Comparison of ENCODE assay signal across 11 mouse cellular contexts in genomic region chr2:146063093-146064074, GRCm38 (mm10).
DNase-seq lines count a peak whose midpoint lies in the region; ATAC-seq lines count a peak whose summit lies in the region.
"Had no signal": no experiment of that assay in that cellular context is flagged by ENCODE, and none has a peak within 500 bp of the region (broad histone marks: within the 10 kb centered on the region; RNA-seq: fewer than 3 reads in every experiment).

No protein-coding gene starts in this region.

- no peak overlapping the region; the same call in 1 of the 2 replicates for H3K27ac ChIP-seq in lung, embryonic 15.5 days
- H3K27ac ChIP-seq in embryonic facial prominence, embryonic 13.5 days = no peak overlapping the region
- no peak overlapping the region for H3K27ac ChIP-seq in hindbrain, embryonic 13.5 days
- H3K27ac ChIP-seq in neural tube, embryonic 13.5 days (replicated peaks) = 0 out of 2 replicates have a peak overlapping the region, but pooled peaks have one; percentile 4
- H3K27ac ChIP-seq: embryonic facial prominence, embryonic 15.5 days; limb, embryonic 10.5 days had no signal

- peak overlapping the region; percentile 43 for H3K4me2 ChIP-seq in lung, embryonic 15.5 days
- peak overlapping the region; percentile 43; the same call in 1 of the 2 replicates for H3K4me2 ChIP-seq in embryonic facial prominence, embryonic 13.5 days
- H3K4me2 ChIP-seq in hindbrain, embryonic 13.5 days = peak overlapping the region; percentile 46
- peak overlapping the region; percentile 47 for H3K4me2 ChIP-seq in neural tube, embryonic 13.5 days

- H3K4me1 ChIP-seq in lung, embryonic 15.5 days = peaks cover 7% of the 10 kb centered on the region; the same call in 1 of the 2 replicates
- H3K4me1 ChIP-seq in embryonic facial prominence, embryonic 13.5 days = peaks cover 26% of the 10 kb centered on the region
- H3K4me1 ChIP-seq in hindbrain, embryonic 13.5 days (replicated peaks) = peaks cover 29% of the 10 kb centered on the region
- H3K4me1 ChIP-seq in neural tube, embryonic 13.5 days (replicated peaks) = peaks cover 45% of the 10 kb centered on the region

- H3K9me3 ChIP-seq in lung, embryonic 15.5 days = no peaks in the 10 kb centered on the region
- H3K9me3 ChIP-seq in embryonic facial prominence, embryonic 13.5 days = no peaks in the 10 kb centered on the region
- H3K9me3 ChIP-seq in hindbrain, embryonic 13.5 days = no peaks in the 10 kb centered on the region
- H3K9me3 ChIP-seq in neural tube, embryonic 13.5 days = no peaks in the 10 kb centered on the region
- H3K9me3 ChIP-seq: embryonic facial prominence, embryonic 15.5 days; limb, embryonic 10.5 days had no signal

- H3K27me3 ChIP-seq in lung, embryonic 15.5 days = no peaks in the 10 kb centered on the region
- H3K27me3 ChIP-seq in embryonic facial prominence, embryonic 13.5 days = peaks cover 10% of the 10 kb centered on the region
- no peaks in the 10 kb centered on the region for H3K27me3 ChIP-seq in hindbrain, embryonic 13.5 days
- no peaks in the 10 kb centered on the region for H3K27me3 ChIP-seq in neural tube, embryonic 13.5 days
- H3K27me3 ChIP-seq: embryonic facial prominence, embryonic 15.5 days had no signal

- DNase-seq in lung, postnatal 10 days = no peak
- no peak for DNase-seq in adrenal gland, postnatal 36 days
- no peak for DNase-seq in ovary, postnatal 10 days (ENCODE audit: low spot score)
- DNase-seq: lung, postnatal 36 days had no signal

- WGBS in lung, embryonic 15.5 days = 51% methylated on average over 11 of the region's 11 CpGs
- WGBS in embryonic facial prominence, embryonic 13.5 days = 34% methylated on average over 11 of the region's 11 CpGs
- WGBS in hindbrain, embryonic 13.5 days = 22% methylated on average over 11 of the region's 11 CpGs
- 33% methylated on average over 11 of the region's 11 CpGs for WGBS in neural tube, embryonic 13.5 days

- H3K36me3 ChIP-seq in lung, embryonic 15.5 days = no peaks in the 10 kb centered on the region
- no peaks in the 10 kb centered on the region for H3K36me3 ChIP-seq in embryonic facial prominence, embryonic 13.5 days
- H3K36me3 ChIP-seq in hindbrain, embryonic 13.5 days = no peaks in the 10 kb centered on the region
- no peaks in the 10 kb centered on the region for H3K36me3 ChIP-seq in neural tube, embryonic 13.5 days
- H3K36me3 ChIP-seq: embryonic facial prominence, embryonic 15.5 days; limb, embryonic 10.5 days had no signal

- no peak overlapping the region for H3K4me3 ChIP-seq in lung, embryonic 15.5 days
- H3K4me3 ChIP-seq in embryonic facial prominence, embryonic 13.5 days = no peak overlapping the region
- H3K4me3 ChIP-seq in hindbrain, embryonic 13.5 days = no peak overlapping the region
- no peak overlapping the region for H3K4me3 ChIP-seq in neural tube, embryonic 13.5 days
- H3K4me3 ChIP-seq: embryonic facial prominence, embryonic 15.5 days; limb, embryonic 10.5 days had no signal

- ATAC-seq in lung, embryonic 15.5 days (ENCODE audit: borderline replicate concordance, extremely low read depth, low FRiP score, low TSS enrichment) = 0 out of 2 replicates have a peak, but pooled peaks have one; percentile 15
- no peak for ATAC-seq in embryonic facial prominence, embryonic 13.5 days (ENCODE audit: insufficient number of reproducible peaks, insufficient read depth, low FRiP score, low TSS enrichment, low read depth)
- peak; percentile 38; the same call in 1 of the 2 replicates for ATAC-seq in hindbrain, embryonic 13.5 days (ENCODE audit: low FRiP score)
- ATAC-seq in neural tube, embryonic 13.5 days (ENCODE audit: low read depth) = peak; percentile 38; the same call in 1 of the 2 replicates
- ATAC-seq in megakaryocyte-erythroid progenitor cell, adult 5-6 weeks (replicated peaks; ENCODE audit: low FRiP score, low TSS enrichment, poor library complexity, severe bottlenecking) = no peak

- H3K9ac ChIP-seq in lung, embryonic 15.5 days = no peak overlapping the region
- H3K9ac ChIP-seq in embryonic facial prominence, embryonic 13.5 days = no peak overlapping the region
- H3K9ac ChIP-seq in hindbrain, embryonic 13.5 days = peak overlapping the region; percentile 30; the same call in 1 of the 2 replicates
- H3K9ac ChIP-seq in neural tube, embryonic 13.5 days = no peak overlapping the region
- H3K9ac ChIP-seq: embryonic facial prominence, embryonic 15.5 days had no signal

Comparison
In these comparisons a context has a peak if more than half of its experiments do, and no peak if none do; other contexts are left out.
1. ATAC-seq: peak in lung, embryonic 15.5 days (single experiment), hindbrain, embryonic 13.5 days (single experiment) and neural tube, embryonic 13.5 days (single experiment); none in embryonic facial prominence, embryonic 13.5 days (single experiment) and megakaryocyte-erythroid progenitor cell, adult 5-6 weeks (single experiment).
2. Peak in every context shown above with its lines, with median percentiles within 50 percentile points of each other: H3K4me2 ChIP-seq.